Mouse (Mus musculus) CD8-positive naive resting alpha-beta T cell, adult 2 months (primary cell): ENCODE measurements around the gene AW822073.
A peak's percentile ranks its signal among the peaks of the same experiment; 100 is the strongest.
"Not testable (repeated sequence)": the region's sequence is repeated elsewhere in the genome, so short reads cannot be mapped to it uniquely, and the experiment has no call there.

Experiments used
- DNase-seq, 2 experiments: peaks; one replicate each; pipeline ENCODE4 v3.0.0; 2022; ENCODE audit warnings: low read depth in 2 of 2, low spot score in 2 of 2

The AW822073 gene

DNA sequence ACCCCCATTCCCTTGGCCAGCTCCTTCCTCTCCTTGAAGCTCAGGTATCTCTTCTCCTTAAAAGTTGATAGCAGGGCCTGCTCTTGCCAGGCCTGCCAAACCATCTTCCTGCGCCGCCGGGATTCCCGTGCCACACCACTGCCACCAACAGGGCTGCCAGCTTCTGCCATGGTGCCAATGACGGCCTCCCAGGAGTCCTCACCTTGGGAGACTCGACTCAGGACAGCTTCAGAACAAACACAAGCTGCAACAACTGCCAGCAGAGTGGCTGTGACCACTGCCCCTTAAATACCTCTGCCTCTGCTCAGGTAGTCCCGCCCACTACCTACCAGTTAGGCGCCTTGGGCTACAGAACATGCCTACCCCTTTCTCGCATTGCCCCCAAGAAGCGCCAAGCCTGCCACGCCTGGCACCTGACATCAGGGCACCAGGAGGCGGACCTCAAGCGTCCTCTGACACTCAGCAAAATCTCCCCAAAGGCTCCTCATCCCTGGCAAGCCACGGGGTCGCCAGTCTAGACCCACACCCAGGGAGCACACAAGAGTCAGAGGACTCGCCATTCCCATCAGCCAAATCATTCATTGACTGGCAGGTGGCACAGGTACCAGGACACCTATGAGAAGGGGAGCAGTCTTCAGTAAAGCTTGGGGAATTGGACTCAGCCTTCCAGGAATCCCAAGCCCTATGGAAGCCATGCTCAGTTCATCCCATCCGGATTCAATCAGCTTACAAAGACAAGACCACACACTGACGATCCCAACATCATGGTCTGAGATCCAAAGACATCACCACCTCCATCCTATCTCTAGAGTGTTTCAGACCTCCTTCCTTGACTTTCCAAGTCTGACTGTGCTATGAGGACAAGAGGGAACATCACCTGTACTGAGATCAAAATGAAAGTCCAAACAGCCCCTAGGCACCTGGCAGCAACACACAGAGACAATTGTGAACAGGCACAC is at the start of gene AW822073:
Gene AW822073 (minus strand): TSS at position 104 of the 959 bp plus-strand sequence.
- not testable (repeated sequence) for DNase-seq

GRCm38 (mm10) chr10:58258466-58258865 is 33.7 kb upstream of the AW822073 start:
- DNase-seq: no peak

- no peak for DNase-seq
Observed at GRCm38 (mm10) chr10:58255954-58256353, 31.2 kb upstream of the AW822073 start.

DNA sequence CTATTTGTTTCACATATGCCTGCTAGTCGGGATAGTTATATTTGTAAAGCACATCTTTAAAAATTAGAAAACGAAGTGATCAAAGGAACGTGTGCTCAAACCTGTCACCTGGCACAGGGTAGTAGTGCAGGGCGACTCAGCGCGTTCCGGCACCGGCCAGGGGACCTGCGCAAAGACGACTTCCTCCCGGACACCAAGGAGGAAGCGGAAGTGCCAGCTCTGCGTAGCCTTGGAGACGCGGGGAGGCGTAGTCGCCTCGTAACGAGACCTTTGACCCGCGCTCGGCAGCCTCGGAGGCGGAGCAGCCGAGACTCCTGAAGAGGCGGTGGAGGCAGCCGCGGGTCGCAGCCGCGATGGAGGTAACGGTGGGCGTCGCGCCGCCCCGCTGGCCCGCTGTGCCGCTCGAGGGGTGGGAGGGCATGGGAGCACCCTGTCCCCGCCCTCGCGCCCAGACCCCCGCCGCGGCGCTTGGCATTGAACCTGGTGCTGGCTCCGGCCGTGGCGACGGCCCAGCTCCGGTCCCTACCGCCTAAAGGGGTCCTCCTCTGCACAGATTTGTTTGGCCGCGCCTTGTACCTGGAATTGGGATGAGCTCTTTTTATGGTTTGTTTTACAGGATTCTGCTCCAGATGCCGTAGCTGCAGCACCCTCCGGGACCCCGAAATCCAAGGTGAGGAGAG is 30.6 kb upstream of the AW822073 start, which contains the start of gene Gcc2:
Gene Gcc2 (plus strand): TSS at position 285 of the 680 bp plus-strand sequence.
- DNase-seq: peak; percentile 89

DNA sequence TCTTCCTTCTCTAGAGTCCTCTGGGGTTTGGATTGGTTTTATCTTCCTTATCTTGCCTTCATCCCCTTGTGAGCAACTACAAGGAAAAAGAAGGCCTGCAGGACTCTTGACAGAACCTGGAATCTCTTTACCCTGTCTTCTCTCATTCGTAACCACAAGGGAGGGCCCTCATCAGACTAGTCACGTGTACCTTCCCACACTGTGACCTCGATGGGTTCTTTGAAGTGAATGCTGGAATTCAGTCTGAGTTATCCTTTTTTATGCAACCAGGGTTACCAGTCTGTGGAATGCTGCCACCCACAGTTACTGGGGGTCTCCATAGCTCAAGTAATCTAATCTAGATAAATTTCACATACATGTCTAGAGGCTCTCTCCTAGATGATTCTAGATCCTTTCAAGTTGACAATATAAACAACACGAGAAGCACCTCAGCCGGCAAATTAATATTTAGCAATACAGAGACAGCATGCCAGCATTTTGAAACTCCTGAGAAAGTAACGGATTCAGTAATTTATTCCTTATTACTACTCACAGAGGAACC is 30.0 kb upstream of the AW822073 start:
- DNase-seq: no peak

DNA sequence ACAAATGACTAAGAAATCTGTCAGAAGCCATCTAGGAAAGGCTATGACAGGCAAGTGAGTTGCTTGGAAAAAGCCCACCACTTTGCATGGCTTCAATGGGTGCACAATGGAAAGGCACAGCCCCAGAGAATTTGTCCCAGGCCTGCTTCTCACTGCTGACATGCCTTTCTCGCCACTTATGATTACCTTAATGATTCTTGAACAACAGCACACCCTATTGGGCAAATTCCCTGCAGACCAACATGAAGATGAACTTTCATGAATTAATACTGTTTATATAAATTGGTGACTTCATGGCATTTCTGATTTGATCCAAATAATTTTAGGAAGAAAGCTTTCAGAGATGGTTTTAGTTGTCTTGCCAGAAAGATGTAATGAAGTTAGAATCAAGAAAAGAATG is 24.8 kb upstream of the AW822073 start:
- no peak for DNase-seq

GRCm38 (mm10) chr10:58238984-58239740 is 14.4 kb upstream of the AW822073 start:
- DNase-seq: peak in 1 of 2 experiments; percentile 64

- DNase-seq: no peak
Observed at GRCm38 (mm10) chr10:58236613-58237012, 11.9 kb upstream of the AW822073 start, which contains the start of gene Gm4981. TSS of gene Gm4981 (minus strand) at chr10:58236701.

GRCm38 (mm10) chr10:58234985-58235384 is 10.3 kb upstream of the AW822073 start:
- DNase-seq: not testable (repeated sequence)

- not testable (repeated sequence) for DNase-seq
Observed at GRCm38 (mm10) chr10:58233740-58234121, 9.0 kb upstream of the AW822073 start.

DNA sequence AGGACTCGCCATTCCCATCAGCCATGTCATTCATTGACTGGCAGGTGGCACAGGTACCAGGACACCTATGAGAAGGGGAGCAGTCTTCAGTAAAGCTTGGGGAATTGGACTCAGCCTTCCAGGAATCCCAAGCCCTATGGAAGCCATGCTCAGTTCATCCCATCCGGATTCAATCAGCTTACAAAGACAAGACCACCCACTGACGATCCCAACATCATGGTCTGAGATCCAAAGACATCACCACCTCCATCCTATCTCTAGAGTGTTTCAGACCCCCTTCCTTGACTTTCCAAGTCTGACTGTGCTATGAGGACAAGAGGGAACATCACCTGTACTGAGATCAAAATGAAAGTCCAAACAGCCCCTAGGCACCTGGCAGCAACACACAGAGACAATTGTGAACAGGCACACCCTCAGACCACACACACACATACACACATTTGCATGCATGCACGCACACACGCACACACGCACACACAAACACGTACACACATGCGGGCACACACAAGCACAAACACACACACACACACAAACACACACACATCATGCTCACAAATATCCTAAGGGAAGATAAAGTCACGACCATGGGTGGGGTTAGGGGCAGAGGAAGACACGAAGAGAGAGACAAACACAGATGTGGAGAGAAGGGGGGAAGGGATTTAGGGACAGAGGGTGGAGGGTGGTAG is 8.5 kb upstream of the AW822073 start:
- DNase-seq: not testable (repeated sequence)

DNA sequence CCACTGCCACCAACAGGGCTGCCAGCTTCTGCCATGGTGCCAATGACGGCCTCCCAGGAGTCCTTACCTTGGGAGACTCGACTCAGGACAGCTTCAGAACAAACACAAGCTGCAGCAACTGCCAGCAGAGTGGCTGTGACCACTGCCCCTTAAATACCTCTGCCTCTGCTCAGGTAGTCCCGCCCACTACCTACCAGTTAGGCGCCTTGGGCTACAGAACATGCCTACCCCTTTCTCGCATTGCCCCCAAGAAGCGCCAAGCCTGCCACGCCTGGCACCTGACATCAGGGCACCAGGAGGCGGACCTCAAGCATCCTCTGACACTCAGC is 7.9 kb upstream of the AW822073 start, which contains the start of gene Duxf3:
Gene Duxf3 (minus strand): TSS at position 35 of the 329 bp plus-strand sequence.
- DNase-seq: not testable (repeated sequence)

DNA sequence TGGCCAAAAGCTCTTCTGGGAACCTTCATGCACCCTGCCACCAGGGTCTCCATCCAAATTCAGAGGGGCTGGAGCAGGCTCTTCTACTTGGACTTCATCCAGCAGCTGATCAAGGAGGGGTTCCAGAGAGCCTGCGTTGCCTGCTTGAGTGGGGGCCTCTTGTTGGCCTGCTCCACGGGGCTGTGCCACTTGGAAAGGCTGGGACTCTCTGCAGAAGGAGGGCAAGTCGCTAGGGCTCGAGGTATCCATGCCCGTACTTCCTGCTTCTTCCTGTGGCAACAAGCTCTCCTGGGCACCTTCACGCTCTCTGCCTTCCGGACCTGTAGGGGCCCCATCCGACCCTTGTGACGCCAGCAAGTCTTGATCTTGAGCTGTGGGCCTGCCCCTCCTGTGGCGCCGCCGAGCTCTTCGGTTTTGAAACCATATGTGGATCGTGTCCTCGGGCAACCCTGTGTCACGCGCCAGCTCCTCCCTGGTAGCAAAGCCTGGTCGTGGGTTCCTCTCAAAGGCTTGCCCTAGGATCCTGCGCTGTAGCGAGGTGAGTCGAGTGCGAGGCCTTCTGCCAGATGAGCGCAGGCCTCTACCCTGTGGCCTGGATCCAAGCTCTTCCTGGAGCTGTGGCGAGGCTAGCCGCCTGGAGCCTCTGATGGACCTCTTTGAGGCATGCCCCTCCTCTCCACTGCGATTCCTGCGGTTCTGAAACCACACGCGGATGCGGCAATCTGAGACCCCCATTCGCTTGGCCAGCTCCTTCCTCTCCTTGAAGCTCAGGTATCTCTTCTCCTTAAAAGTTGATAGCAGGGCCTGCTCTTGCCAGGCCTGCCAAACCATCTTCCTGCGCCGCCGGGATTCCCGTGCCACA is 7.3 kb upstream of the AW822073 start:
- peak; percentile 62 to 78 for DNase-seq

- not testable (repeated sequence) for DNase-seq
Observed at GRCm38 (mm10) chr10:58231088-58231487, 6.4 kb upstream of the AW822073 start.

GRCm38 (mm10) chr10:58230021-58230420 is 5.3 kb upstream of the AW822073 start:
- not testable (repeated sequence) for DNase-seq

DNA sequence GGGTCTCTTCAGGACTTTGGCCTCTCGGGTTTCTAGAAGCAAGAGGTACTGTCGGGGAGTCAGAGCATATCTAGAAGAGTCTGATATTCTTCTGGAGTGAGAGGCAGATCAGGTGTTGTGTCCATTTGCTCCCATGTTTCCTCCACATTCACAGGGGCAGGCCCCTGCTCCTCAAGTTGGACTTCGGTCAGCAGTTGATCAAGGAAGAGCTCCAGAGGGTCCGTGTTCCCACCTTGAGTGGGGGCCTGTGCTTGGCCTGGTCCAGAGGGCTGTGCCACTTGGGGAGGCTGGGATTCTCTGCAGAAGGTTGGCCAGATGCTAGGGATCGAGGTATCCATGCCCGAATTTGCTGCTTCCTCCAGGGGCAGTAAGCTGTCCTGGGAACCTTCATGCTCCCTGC is 3.1 kb upstream of the AW822073 start:
- DNase-seq: not testable (repeated sequence)

- not testable (repeated sequence) for DNase-seq
Observed at GRCm38 (mm10) chr10:58226357-58226756, 1.6 kb upstream of the AW822073 start.

DNA sequence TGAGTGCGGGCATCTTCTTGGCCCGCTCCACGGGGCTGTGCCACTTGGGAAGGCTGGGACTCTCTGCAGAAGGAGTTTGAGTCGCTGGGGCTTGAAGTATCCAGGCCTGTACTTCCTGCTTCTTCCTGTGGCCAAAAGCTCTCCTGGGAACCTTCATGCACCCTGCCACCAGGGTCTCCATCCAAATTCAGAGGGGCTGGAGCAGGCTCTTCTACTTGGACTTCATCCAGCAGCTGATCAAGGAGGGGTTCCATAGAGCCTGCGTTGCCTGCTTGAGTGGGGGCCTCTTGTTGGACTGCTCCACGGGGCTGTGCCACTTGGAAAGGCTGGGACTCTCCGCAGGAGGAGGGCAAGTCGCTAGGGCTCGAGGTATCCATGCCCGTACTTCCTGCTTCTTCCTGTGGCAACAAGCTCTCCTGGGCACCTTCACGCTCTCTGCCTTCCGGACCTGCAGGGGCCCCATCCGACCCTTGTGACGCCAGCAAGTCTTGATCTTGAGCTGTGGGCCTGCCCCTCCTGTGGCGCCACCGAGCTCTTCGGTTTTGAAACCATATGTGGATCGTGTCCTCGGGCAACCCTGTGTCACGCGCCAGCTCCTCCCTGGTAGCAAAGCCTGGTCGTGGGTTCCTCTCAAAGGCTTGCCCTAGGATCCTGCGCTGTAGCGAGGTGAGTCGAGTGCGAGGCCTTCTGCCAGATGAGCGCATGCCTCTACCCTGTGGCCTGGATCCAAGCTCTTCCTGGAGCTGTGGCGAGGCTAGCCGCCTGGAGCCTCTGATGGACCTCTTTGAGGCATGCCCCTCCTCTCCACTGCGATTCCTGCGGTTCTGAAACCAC is 541 bp downstream of the AW822073 start:
- peak in 1 of 2 experiments; percentile 68 for DNase-seq
